Mouse (Mus musculus): ENCODE data around the gene Gm17093. TPM values are rescaled to one million over a fixed set of nuclear protein-coding genes. Genes with fewer than 3 reads are reported as not detected.

Gene Gm17093
- polyA plus RNA-seq (2012; rRNA removed): not detected in 2 replicates

DNA sequence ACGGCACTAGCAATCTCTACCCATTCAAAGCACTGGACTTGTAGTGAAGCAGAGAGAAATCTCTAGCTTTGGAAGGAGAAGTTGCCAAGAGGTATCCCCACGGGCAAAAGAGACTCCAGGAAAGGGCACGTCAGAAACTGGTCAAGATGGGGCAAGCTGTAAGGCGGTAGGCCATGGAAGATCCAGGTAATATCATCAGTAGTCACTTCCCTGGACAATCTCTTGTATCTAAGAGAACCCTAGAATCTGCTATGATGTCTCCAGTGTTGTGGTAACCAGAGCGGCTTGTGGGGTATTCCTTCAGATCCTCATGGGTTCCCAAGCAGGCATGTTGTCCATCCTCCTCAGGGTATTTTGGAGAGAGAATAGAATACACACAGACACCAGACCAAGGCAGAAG lies at the start of gene Gm17093:
Gene Gm17093, plus strand, starts transcription at position 301 of the 400 bp plus-strand sequence.

DNA sequence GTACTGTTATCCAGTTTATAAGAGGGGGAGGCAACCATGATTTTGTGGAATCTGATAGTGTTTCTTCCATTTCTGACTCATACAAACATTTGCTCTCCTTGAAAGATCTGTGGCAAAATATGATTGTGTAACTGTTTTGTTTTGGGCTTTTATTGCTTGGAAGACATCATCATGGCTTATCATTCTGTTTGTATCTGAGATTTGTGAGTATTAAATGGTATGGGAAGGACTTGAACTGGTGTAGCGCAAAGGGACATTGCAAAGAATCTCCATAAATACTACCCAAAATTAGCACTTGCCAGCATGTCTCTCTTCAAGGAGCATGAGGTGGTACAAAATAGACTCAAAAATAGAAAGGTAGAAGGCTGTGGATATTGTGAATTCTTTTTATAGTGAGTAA lies 25.9 kb upstream of the Gm17093 start, which contains the start of gene BC061237:
Gene BC061237, plus strand, starts transcription at position 301 of the 400 bp plus-strand sequence.

Other genes starting within 250 kb of the Gm17093 start
- not detected in 2 replicates for gene Gm8220, start 232.7 kb upstream of the Gm17093 start, polyA plus RNA-seq (2012; rRNA removed)
- gene Gm5930, start 179.7 kb upstream of the Gm17093 start, polyA plus RNA-seq (2012; rRNA removed): not detected in 2 replicates
- not detected in 2 replicates for gene Gm8229, start 152.9 kb upstream of the Gm17093 start, polyA plus RNA-seq (2012; rRNA removed)
- not detected in 2 replicates for gene Gm3371, start 107.6 kb upstream of the Gm17093 start, polyA plus RNA-seq (2012; rRNA removed)
- not detected in 2 replicates for gene Gm8232, start 84.6 kb upstream of the Gm17093 start, polyA plus RNA-seq (2012; rRNA removed)
- gene BC061237, start 25.8 kb upstream of the Gm17093 start, polyA plus RNA-seq (2012; rRNA removed): not detected in 2 replicates
- gene Gm8247, start 64.9 kb downstream of the Gm17093 start, polyA plus RNA-seq (2012; rRNA removed): not detected in 2 replicates
- gene Gm5624, start 109.7 kb downstream of the Gm17093 start, polyA plus RNA-seq (2012; rRNA removed): not detected in 2 replicates
- gene Gm8257, start 188.2 kb downstream of the Gm17093 start, polyA plus RNA-seq (2012; rRNA removed): not detected in 2 replicates
- not detected in 2 replicates for gene Gm8267, start 232.1 kb downstream of the Gm17093 start, polyA plus RNA-seq (2012; rRNA removed)

All from ovary, adult 2 months (tissue).